Mouse (Mus musculus) 416B (cell line): ENCODE measurements around the gene Gdf15.
A peak's percentile ranks its signal among the peaks of the same experiment; 100 is the strongest.
"Not testable (repeated sequence)": the region's sequence is repeated elsewhere in the genome, so short reads cannot be mapped to it uniquely, and the experiment has no call there.

ENCODE experiments used
- DNase-seq: peaks from one replicate; pipeline ENCODE4 v3.0.0; 2011; ENCODE audit warnings: low read depth

Gdf15 gene

GRCm38 (mm10) chr8:70605871-70606779 is 26.1 kb downstream of the Gdf15 start:
- DNase-seq = no peak

GRCm38 (mm10) chr8:70604558-70604957 is 27.7 kb downstream of the Gdf15 start:
- DNase-seq = no peak

GRCm38 (mm10) chr8:70602139-70602811 is 30.0 kb downstream of the Gdf15 start:
- no peak for DNase-seq

- no peak for DNase-seq
Measured at GRCm38 (mm10) chr8:70601271-70601649, 31.0 kb downstream of the Gdf15 start.

GRCm38 (mm10) chr8:70600473-70601270 is 31.6 kb downstream of the Gdf15 start:
- DNase-seq = no peak

GRCm38 (mm10) chr8:70599507-70600290 is 32.6 kb downstream of the Gdf15 start:
- no peak for DNase-seq

- DNase-seq = no peak
Measured at GRCm38 (mm10) chr8:70598722-70599121, 33.5 kb downstream of the Gdf15 start.

GRCm38 (mm10) chr8:70598283-70598682 is 34.0 kb downstream of the Gdf15 start:
- DNase-seq = no peak

GRCm38 (mm10) chr8:70597417-70598272 is 34.6 kb downstream of the Gdf15 start:
- DNase-seq = no peak

- DNase-seq = no peak
Measured at GRCm38 (mm10) chr8:70596775-70597416, 35.4 kb downstream of the Gdf15 start.

GRCm38 (mm10) chr8:70596216-70596615 is 36.0 kb downstream of the Gdf15 start:
- no peak for DNase-seq

- no peak for DNase-seq
Measured at GRCm38 (mm10) chr8:70595811-70596210, 36.4 kb downstream of the Gdf15 start.

- DNase-seq = peak; percentile 36
Measured at GRCm38 (mm10) chr8:70594621-70595564, 37.4 kb downstream of the Gdf15 start.

GRCm38 (mm10) chr8:70593961-70594609 is 38.2 kb downstream of the Gdf15 start, which contains the start of gene Isyna1:
Gene Isyna1, plus strand, starts transcription at chr8:70594373.
- peak; percentile 98 for DNase-seq

GRCm38 (mm10) chr8:70593173-70593572 is 39.1 kb downstream of the Gdf15 start:
- no peak for DNase-seq

- DNase-seq = no peak
Measured at GRCm38 (mm10) chr8:70591569-70591968, 40.7 kb downstream of the Gdf15 start.

GRCm38 (mm10) chr8:70587955-70588354 is 44.3 kb downstream of the Gdf15 start:
- not testable (repeated sequence) for DNase-seq

GRCm38 (mm10) chr8:70585258-70585652 is 47.0 kb downstream of the Gdf15 start:
- DNase-seq = peak; percentile 69
